Mouse (Mus musculus) brain, embryonic 18.5 days (tissue): Measurements from ENCODE around the gene Naa10.

Experiments
- DNase-seq: peaks from one replicate; pipeline ENCODE4 v3.0.0-alpha.2; 2012; ENCODE audit warnings: low read depth, low spot score

The Naa10 gene

GRCm38 (mm10) chrX:73914827-73915703, 6.7 kb downstream of the Naa10 start:
- DNase-seq = peak; percentile 88

- no peak for DNase-seq
These were observed 10.2 kb downstream of the Naa10 start for GRCm38 (mm10) chrX:73911588-73911987.

- no peak for DNase-seq
These were observed 10.6 kb downstream of the Naa10 start for GRCm38 (mm10) chrX:73911156-73911555.

GRCm38 (mm10) chrX:73910451-73910850, 11.3 kb downstream of the Naa10 start:
- DNase-seq = no peak

GRCm38 (mm10) chrX:73910049-73910448, 11.7 kb downstream of the Naa10 start:
- DNase-seq = no peak

- no peak for DNase-seq
These were observed 23.8 kb downstream of the Naa10 start for GRCm38 (mm10) chrX:73897959-73898358.

GRCm38 (mm10) chrX:73895719-73896118, 26.0 kb downstream of the Naa10 start, which contains the start of gene L1cam:
TSS of gene L1cam (minus strand) at chrX:73896105.
- DNase-seq = no peak

- DNase-seq = no peak
These were observed 28.9 kb downstream of the Naa10 start for GRCm38 (mm10) chrX:73892833-73893232.

GRCm38 (mm10) chrX:73891551-73892152, 30.1 kb downstream of the Naa10 start, which contains the start of gene Avpr2:
TSS of gene Avpr2 (plus strand) at chrX:73892102.
- DNase-seq = no peak

GRCm38 (mm10) chrX:73881463-73881862, 40.3 kb downstream of the Naa10 start:
- DNase-seq = no peak

- no peak for DNase-seq
These were observed 40.7 kb downstream of the Naa10 start for GRCm38 (mm10) chrX:73881036-73881427.

- DNase-seq = no peak
These were observed 41.3 kb downstream of the Naa10 start for GRCm38 (mm10) chrX:73880194-73881035.

GRCm38 (mm10) chrX:73877014-73877413, 44.7 kb downstream of the Naa10 start:
- no peak for DNase-seq

- DNase-seq = no peak
These were observed 45.9 kb downstream of the Naa10 start for GRCm38 (mm10) chrX:73875881-73876280.

- DNase-seq = no peak
These were observed 49.8 kb downstream of the Naa10 start for GRCm38 (mm10) chrX:73871956-73872355.

GRCm38 (mm10) chrX:73871474-73871873, 50.3 kb downstream of the Naa10 start:
- no peak for DNase-seq

GRCm38 (mm10) chrX:73869334-73869733, 52.4 kb downstream of the Naa10 start:
- DNase-seq = no peak

- no peak for DNase-seq
These were observed 53.9 kb downstream of the Naa10 start for GRCm38 (mm10) chrX:73867852-73868251.

- DNase-seq = no peak
These were observed 54.5 kb downstream of the Naa10 start for GRCm38 (mm10) chrX:73867256-73867655.
